Mouse (Mus musculus) forebrain, embryonic 14.5 days (tissue): ENCODE measurements at regions not wholly inside any gene's neighbourhood (a gene's known extent, or its start where the extent isn't known, plus 50 kb on each side); places are given as distances from the start of the nearest gene placed in this dataset.
"Not testable (repeated sequence)": the region's sequence is repeated elsewhere in the genome, so short reads cannot be mapped to it uniquely, and the experiment has no call there.

Source experiments
- ATAC-seq: fragments of 200-750 bp; cut with Nextera tagmentation; 2 replicates; pipeline ENCODE4 v1.8.0; 2017; ENCODE audit warnings: mild to moderate bottlenecking, moderate library complexity
- DNase-seq: peaks from one replicate; pipeline ENCODE4 v3.0.0-alpha.2; 2015; ENCODE audit warnings: low spot score
- H3K27ac ChIP-seq: fragments of 300-500 bp; sonication (generic); 2 replicates; pipeline ENCODE4 v1.5.1; 2014; ENCODE audit warnings: low read depth, mild to moderate bottlenecking, control low read depth, low read length, moderate library complexity
- H3K27me3 ChIP-seq: fragments of 300-500 bp; sonication (generic); replicated peaks from 2 replicates; pipeline ENCODE4 v1.6.1; 2014; ENCODE audit warnings: low read length, control low read depth, mixed read lengths; ENCODE audit not compliant: control insufficient read depth, insufficient read depth
- H3K36me3 ChIP-seq: fragments of 300-500 bp; sonication (generic); 2 replicates; pipeline ENCODE4 v1.6.1; 2014; ENCODE audit warnings: low read length, control low read depth; ENCODE audit not compliant: control insufficient read depth, insufficient read depth
- H3K4me1 ChIP-seq: fragments of 300-500 bp; sonication (generic); 2 replicates; pipeline ENCODE4 v1.6.1; 2014; ENCODE audit warnings: antibody characterized with exemption, low read length, control low read depth; ENCODE audit not compliant: control insufficient read depth, insufficient read depth
- H3K4me2 ChIP-seq: fragments of 300-500 bp; sonication (generic); 2 replicates; pipeline ENCODE4 v1.6.1; 2014; ENCODE audit warnings: mild to moderate bottlenecking, control low read depth, low read length
- H3K4me3 ChIP-seq: fragments of 300-500 bp; sonication (generic); 2 replicates; pipeline ENCODE4 v1.5.1; 2014; ENCODE audit warnings: low read depth, low read length, control low read depth
- H3K9ac ChIP-seq: fragments of 300-500 bp; sonication (generic); 2 replicates; pipeline ENCODE4 v1.6.1; 2014; ENCODE audit warnings: mild to moderate bottlenecking, low read length, control low read depth, moderate library complexity
- H3K9me3 ChIP-seq: fragments of 300-500 bp; sonication (generic); replicated peaks from 2 replicates; pipeline ENCODE4 v1.6.1; 2016; ENCODE audit warnings: low read length, control low read depth, mixed read lengths; ENCODE audit not compliant: control insufficient read depth
- WGBS: fragments of 180-500 bp; shearing (Covaris S2); extraction: QIAGEN DNeasy Blood & Tissue Kit; methylation state at CpG from one replicate; pipeline ENCODE4 v1.1.7; 2014; 5-methylcytosine and 5-hydroxymethylcytosine counted together

- H3K36me3 ChIP-seq, H3K27ac ChIP-seq, H3K4me2 ChIP-seq, H3K9me3 ChIP-seq, H3K9ac ChIP-seq, ATAC-seq, H3K4me3 ChIP-seq, DNase-seq, H3K27me3 ChIP-seq, H3K4me1 ChIP-seq: not testable (repeated sequence)
- 90% methylated on average over 8 of the region's 8 CpGs for WGBS
These were observed 330.9 kb upstream of the B430218F22Rik start for GRCm38 (mm10) chr13:118055546-118055945.

- Histone ChIP-seq H3K9ac (no peak overlapping the region), H3K36me3 (no peaks in the 10 kb centered on the region), H3K9me3 (no peaks in the 10 kb centered on the region), H3K27me3 (no peaks in the 10 kb centered on the region), H3K4me3 (no peak overlapping the region), H3K4me2 (no peak overlapping the region), H3K4me1 (no peaks in the 10 kb centered on the region), H3K27ac (no peak overlapping the region)
- no peak for ATAC-seq
- DNase-seq, result no peak
These were observed 320.9 kb upstream of the B430218F22Rik start for GRCm38 (mm10) chr13:118065518-118065917.

GRCm38 (mm10) chr13:118068038-118068437 is 318.4 kb upstream of the B430218F22Rik start:
- no peak overlapping the region for H3K9ac ChIP-seq
- ATAC-seq, result no peak
- H3K4me1 ChIP-seq, result no peaks in the 10 kb centered on the region
- H3K36me3 ChIP-seq, result no peaks in the 10 kb centered on the region
- 31% methylated on average over 2 of the region's 2 CpGs for WGBS
- H3K27me3 ChIP-seq, result no peaks in the 10 kb centered on the region
- H3K4me3 ChIP-seq, result no peak overlapping the region
- H3K9me3 ChIP-seq, result no peaks in the 10 kb centered on the region
- DNase-seq, result no peak
- no peak overlapping the region for H3K4me2 ChIP-seq
- no peak overlapping the region for H3K27ac ChIP-seq

- Histone ChIP-seq H3K27me3 (no peaks in the 10 kb centered on the region), H3K4me3 (no peak overlapping the region), H3K9me3 (no peaks in the 10 kb centered on the region), H3K9ac (no peak overlapping the region), H3K36me3 (no peaks in the 10 kb centered on the region), H3K27ac (no peak overlapping the region), H3K4me1 (no peaks in the 10 kb centered on the region), H3K4me2 (no peak overlapping the region)
- DNase-seq, result no peak
- no peak for ATAC-seq
- 84% methylated on average over 5 of the region's 5 CpGs for WGBS
These were observed 300.1 kb upstream of the B430218F22Rik start for GRCm38 (mm10) chr13:118086306-118086705.

GRCm38 (mm10) chr13:118086966-118087365 is 299.5 kb upstream of the B430218F22Rik start:
- H3K4me2 ChIP-seq, result no peak overlapping the region
- no peak overlapping the region for H3K27ac ChIP-seq
- no peaks in the 10 kb centered on the region for H3K27me3 ChIP-seq
- H3K4me3 ChIP-seq, result no peak overlapping the region
- H3K4me1 ChIP-seq, result no peaks in the 10 kb centered on the region
- H3K9me3 ChIP-seq, result no peaks in the 10 kb centered on the region
- no peak overlapping the region for H3K9ac ChIP-seq
- no peaks in the 10 kb centered on the region for H3K36me3 ChIP-seq
- 93% methylated on average over 2 of the region's 2 CpGs for WGBS
- no peak for DNase-seq
- ATAC-seq, result no peak

- H3K27ac ChIP-seq, result no peak overlapping the region
- H3K4me3 ChIP-seq, result no peak overlapping the region
- H3K4me1 ChIP-seq, result no peaks in the 10 kb centered on the region
- ATAC-seq (no peak), DNase-seq (no peak)
- H3K4me2 ChIP-seq, result no peak overlapping the region
- H3K9me3 ChIP-seq, result no peaks in the 10 kb centered on the region
- WGBS, result 85% methylated on average over 4 of the region's 4 CpGs
- H3K9ac ChIP-seq, result no peak overlapping the region
- H3K36me3 ChIP-seq, result no peaks in the 10 kb centered on the region
- H3K27me3 ChIP-seq, result no peaks in the 10 kb centered on the region
These were observed 298.3 kb upstream of the B430218F22Rik start for GRCm38 (mm10) chr13:118088100-118088499.

- Histone ChIP-seq H3K27ac (no peak overlapping the region), H3K4me1 (no peaks in the 10 kb centered on the region), H3K4me2 (no peak overlapping the region), H3K4me3 (no peak overlapping the region), H3K27me3 (no peaks in the 10 kb centered on the region), H3K9me3 (no peaks in the 10 kb centered on the region), H3K36me3 (no peaks in the 10 kb centered on the region), H3K9ac (no peak overlapping the region)
- 67% methylated on average over 1 of the region's 1 CpGs for WGBS
- ATAC-seq (no peak), DNase-seq (peak; percentile 6)
These were observed 291.3 kb upstream of the B430218F22Rik start for GRCm38 (mm10) chr13:118095174-118095573.
